Mouse (Mus musculus) retina, postnatal 1 day (tissue): ENCODE measurements around the gene Pdhx.

Source experiments
- DNase-seq: peaks from one replicate; pipeline ENCODE4 v3.0.0-alpha.2; 2012

Pdhx gene

GRCm38 (mm10) chr2:102986964-102987707 is 86.2 kb downstream of the Pdhx start:
- DNase-seq = no peak

GRCm38 (mm10) chr2:102986424-102986823 is 86.9 kb downstream of the Pdhx start:
- no peak for DNase-seq

- no peak for DNase-seq
Measured at GRCm38 (mm10) chr2:102982822-102983221, 90.5 kb downstream of the Pdhx start.

GRCm38 (mm10) chr2:102981446-102982314 is 91.6 kb downstream of the Pdhx start:
- no peak for DNase-seq

- no peak for DNase-seq
Measured at GRCm38 (mm10) chr2:102980870-102981269, 92.4 kb downstream of the Pdhx start.

GRCm38 (mm10) chr2:102979519-102979918 is 93.8 kb downstream of the Pdhx start:
- DNase-seq = no peak

GRCm38 (mm10) chr2:102979112-102979511 is 94.2 kb downstream of the Pdhx start:
- DNase-seq = no peak

- DNase-seq = no peak
Measured at GRCm38 (mm10) chr2:102975358-102975945, 97.9 kb downstream of the Pdhx start.

- no peak for DNase-seq
Measured at GRCm38 (mm10) chr2:102973115-102973514, 100.2 kb downstream of the Pdhx start.

- DNase-seq = no peak
Measured at GRCm38 (mm10) chr2:102972575-102972974, 100.7 kb downstream of the Pdhx start.

GRCm38 (mm10) chr2:102971951-102972350 is 101.4 kb downstream of the Pdhx start:
- DNase-seq = no peak
